29 mouse cellular contexts compared by ENCODE assay signal in genomic region chr13:55475750-55476149, GRCm38 (mm10). TPM values are rescaled to one million over a fixed set of nuclear protein-coding genes. Genes with fewer than 3 reads are reported as not detected.
DNase-seq lines count a peak whose midpoint lies in the region; ATAC-seq and TF ChIP-seq lines count a peak whose summit lies in the region.
"Had no signal": no experiment of that assay in that cellular context is flagged by ENCODE, and none has a peak within 500 bp of the region (broad histone marks: within the 10 kb centered on the region; RNA-seq: fewer than 3 reads in every experiment).

No protein-coding gene starts in this region.

- no peak overlapping the region for H3K4me2 ChIP-seq in forebrain, embryonic 12.5 days
- H3K4me2 ChIP-seq in forebrain, embryonic 16.5 days (ENCODE audit: low read length), result no peak overlapping the region
- H3K4me2 ChIP-seq in hindbrain, embryonic 13.5 days, result no peak overlapping the region
- H3K4me2 ChIP-seq in hindbrain, embryonic 14.5 days (replicated peaks), result no peak overlapping the region
- H3K4me2 ChIP-seq in midbrain, embryonic 15.5 days, result no peak overlapping the region
- no peak overlapping the region for H3K4me2 ChIP-seq in midbrain, postnatal 0 days (ENCODE audit: low read depth, low read length, poor library complexity, severe bottlenecking)
- H3K4me2 ChIP-seq: embryonic facial prominence, embryonic 12.5 days; heart, embryonic 12.5 days; stomach, embryonic 15.5 days had no signal

- no peak for ATAC-seq in forebrain, embryonic 12.5 days (ENCODE audit: low FRiP score)
- no peak for ATAC-seq in forebrain, embryonic 16.5 days
- no peak for ATAC-seq in hindbrain, embryonic 13.5 days (ENCODE audit: low FRiP score)
- no peak for ATAC-seq in hindbrain, embryonic 14.5 days (ENCODE audit: low FRiP score)
- ATAC-seq in midbrain, embryonic 15.5 days (replicated peaks), result no peak
- no peak for ATAC-seq in midbrain, postnatal 0 days (ENCODE audit: low FRiP score)
- ATAC-seq: intestine, postnatal 0 days; Patski had no signal

- no peaks in the 10 kb centered on the region for H3K27me3 ChIP-seq in forebrain, embryonic 12.5 days
- H3K27me3 ChIP-seq in forebrain, embryonic 16.5 days (replicated peaks; ENCODE audit: control insufficient read depth, insufficient read depth, low read length), result no peaks in the 10 kb centered on the region
- H3K27me3 ChIP-seq in hindbrain, embryonic 13.5 days, result no peaks in the 10 kb centered on the region
- H3K27me3 ChIP-seq in hindbrain, embryonic 14.5 days (ENCODE audit: control insufficient read depth, insufficient read depth, low read length), result no peaks in the 10 kb centered on the region
- H3K27me3 ChIP-seq in midbrain, embryonic 15.5 days (replicated peaks), result no peaks in the 10 kb centered on the region
- no peaks in the 10 kb centered on the region for H3K27me3 ChIP-seq in midbrain, postnatal 0 days (ENCODE audit: insufficient read depth, low read length)
- H3K27me3 ChIP-seq: embryonic facial prominence, embryonic 12.5 days; Patski; stomach, embryonic 15.5 days had no signal

- 93% methylated on average over 5 of the region's 5 CpGs for WGBS in forebrain, embryonic 12.5 days
- 89% methylated on average over 5 of the region's 5 CpGs for WGBS in forebrain, embryonic 16.5 days
- WGBS in hindbrain, embryonic 13.5 days, result 84% methylated on average over 5 of the region's 5 CpGs
- WGBS in hindbrain, embryonic 14.5 days, result 85% methylated on average over 5 of the region's 5 CpGs
- WGBS in midbrain, embryonic 15.5 days, result 84% methylated on average over 5 of the region's 5 CpGs
- WGBS in midbrain, postnatal 0 days, result 82% methylated on average over 5 of the region's 5 CpGs

- H3K4me1 ChIP-seq in forebrain, embryonic 12.5 days, result peaks cover 55% of the 10 kb centered on the region
- H3K4me1 ChIP-seq in forebrain, embryonic 16.5 days (replicated peaks; ENCODE audit: control insufficient read depth, insufficient read depth, low read length), result peaks cover 40% of the 10 kb centered on the region
- H3K4me1 ChIP-seq in hindbrain, embryonic 13.5 days (replicated peaks), result peaks cover 67% of the 10 kb centered on the region
- H3K4me1 ChIP-seq in hindbrain, embryonic 14.5 days (replicated peaks; ENCODE audit: control insufficient read depth, insufficient read depth, low read length), result peaks cover 45% of the 10 kb centered on the region
- peaks cover 47% of the 10 kb centered on the region for H3K4me1 ChIP-seq in midbrain, embryonic 15.5 days
- peaks cover 3% of the 10 kb centered on the region; the same call in 1 of the 2 replicates for H3K4me1 ChIP-seq in midbrain, postnatal 0 days (ENCODE audit: insufficient read depth, low read length)

- H3K36me3 ChIP-seq in forebrain, embryonic 12.5 days (replicated peaks), result peaks cover 74% of the 10 kb centered on the region
- H3K36me3 ChIP-seq in forebrain, embryonic 16.5 days (ENCODE audit: control insufficient read depth, insufficient read depth), result peaks cover 51% of the 10 kb centered on the region
- H3K36me3 ChIP-seq in hindbrain, embryonic 13.5 days, result peaks cover 73% of the 10 kb centered on the region
- peaks cover 79% of the 10 kb centered on the region for H3K36me3 ChIP-seq in hindbrain, embryonic 14.5 days (replicated peaks; ENCODE audit: control insufficient read depth, insufficient read depth)
- peaks cover 49% of the 10 kb centered on the region for H3K36me3 ChIP-seq in midbrain, embryonic 15.5 days (replicated peaks)
- peaks cover 44% of the 10 kb centered on the region for H3K36me3 ChIP-seq in midbrain, postnatal 0 days (ENCODE audit: insufficient read depth, low read length)
- H3K36me3 ChIP-seq: G1E had no signal

- no peak overlapping the region for H3K9ac ChIP-seq in forebrain, embryonic 12.5 days
- no peak overlapping the region for H3K9ac ChIP-seq in forebrain, embryonic 16.5 days (replicated peaks; ENCODE audit: low read depth, low read length)
- H3K9ac ChIP-seq in hindbrain, embryonic 13.5 days, result peak overlapping the region; percentile 9; the same call in 1 of the 2 replicates
- no peak overlapping the region for H3K9ac ChIP-seq in hindbrain, embryonic 14.5 days
- H3K9ac ChIP-seq in midbrain, embryonic 15.5 days, result no peak overlapping the region
- no peak overlapping the region for H3K9ac ChIP-seq in midbrain, postnatal 0 days (replicated peaks; ENCODE audit: low read length, poor library complexity, severe bottlenecking)
- H3K9ac ChIP-seq: embryonic facial prominence, embryonic 12.5 days; heart, embryonic 12.5 days; liver, embryonic 14.5 days; stomach, embryonic 15.5 days had no signal

- no peaks in the 10 kb centered on the region for H3K9me3 ChIP-seq in forebrain, embryonic 12.5 days
- no peaks in the 10 kb centered on the region for H3K9me3 ChIP-seq in forebrain, embryonic 16.5 days (ENCODE audit: control insufficient read depth, low read length)
- no peaks in the 10 kb centered on the region for H3K9me3 ChIP-seq in hindbrain, embryonic 13.5 days
- no peaks in the 10 kb centered on the region for H3K9me3 ChIP-seq in hindbrain, embryonic 14.5 days (ENCODE audit: control insufficient read depth, low read length)
- H3K9me3 ChIP-seq in midbrain, embryonic 15.5 days, result no peaks in the 10 kb centered on the region
- H3K9me3 ChIP-seq in midbrain, postnatal 0 days (ENCODE audit: low read length), result no peaks in the 10 kb centered on the region
- H3K9me3 ChIP-seq: embryonic facial prominence, embryonic 12.5 days; stomach, embryonic 15.5 days had no signal

- no peak; the same call in 1 of the 2 replicates for TF ChIP-seq CTCF in midbrain, postnatal 0 days (IDR thresholded peaks at IDR 0.05)

- H3K4me3 ChIP-seq in forebrain, embryonic 12.5 days (replicated peaks), result no peak overlapping the region
- no peak overlapping the region for H3K4me3 ChIP-seq in forebrain, embryonic 16.5 days (replicated peaks; ENCODE audit: low read length)
- no peak overlapping the region for H3K4me3 ChIP-seq in hindbrain, embryonic 13.5 days
- no peak overlapping the region for H3K4me3 ChIP-seq in hindbrain, embryonic 14.5 days (replicated peaks; ENCODE audit: low read length)
- no peak overlapping the region for H3K4me3 ChIP-seq in midbrain, embryonic 15.5 days
- no peak overlapping the region for H3K4me3 ChIP-seq in midbrain, postnatal 0 days (ENCODE audit: low read depth, low read length)
- H3K4me3 ChIP-seq: embryonic facial prominence, embryonic 12.5 days; heart, adult 2 months; heart, embryonic 12.5 days; stomach, embryonic 15.5 days had no signal

- H3K27ac ChIP-seq in forebrain, embryonic 12.5 days, result peak overlapping the region; percentile 82
- no peak overlapping the region for H3K27ac ChIP-seq in forebrain, embryonic 16.5 days (ENCODE audit: low read length)
- H3K27ac ChIP-seq in hindbrain, embryonic 13.5 days, result peak overlapping the region; percentile 73
- H3K27ac ChIP-seq in hindbrain, embryonic 14.5 days, result no peak overlapping the region
- peak overlapping the region; percentile 23 for H3K27ac ChIP-seq in midbrain, embryonic 15.5 days
- no peak overlapping the region for H3K27ac ChIP-seq in midbrain, postnatal 0 days (ENCODE audit: low read depth, low read length)
- H3K27ac ChIP-seq: embryonic facial prominence, embryonic 12.5 days; heart, adult 2 months; liver, embryonic 14.5 days; stomach, embryonic 15.5 days had no signal

- DNase-seq in hindbrain, embryonic 14.5 days (ENCODE audit: low spot score), result no peak
- DNase-seq in midbrain, postnatal 0 days (ENCODE audit: low spot score), result no peak
- no peak for DNase-seq in yolk sac, embryonic 10.5 days (ENCODE audit: low spot score)
- DNase-seq: adrenal gland, postnatal 10 days; cerebellum, adult 8-10 months; cerebellum, postnatal 25 days; heart, adult 2 months; heart, postnatal 4 days; kidney, adult 9 months; liver; lung, adult 2 months; lung, postnatal 10 days; retina, postnatal 1 day; right cerebral cortex, postnatal 25 days had no signal

RNA-seq across cellular contexts. Expression of gene Prr7, which starts 11.7 kb away (rescaled TPM):
- polyA plus RNA-seq in forebrain, embryonic 12.5 days (2016; fragmentation: Nextera tagmentation; extraction: Ambion mirVana), result 1.7 and 2.7 TPM in 2 replicates
- 4.1 and 4.3 TPM in 2 replicates for polyA plus RNA-seq in forebrain, embryonic 16.5 days (2015; fragmentation: Nextera tagmentation; extraction: Ambion mirVana)
- 2.6 and 3.2 TPM in 2 replicates for polyA plus RNA-seq in hindbrain, embryonic 13.5 days (2015; fragmentation: Nextera tagmentation; extraction: Ambion mirVana)
- 6.3 and 8.9 TPM in 2 replicates for polyA plus RNA-seq in hindbrain, embryonic 14.5 days (2014; fragmentation: Nextera tagmentation; extraction: Ambion mirVana)
- polyA plus RNA-seq in midbrain, embryonic 15.5 days (2015; fragmentation: Nextera tagmentation; extraction: Ambion mirVana), result 5.5 and 5.7 TPM in 2 replicates
- total RNA-seq in midbrain, postnatal 0 days (2014; rRNA removed), result 101 and 131 TPM in 2 replicates
- 6.6 and 8.1 TPM in 2 replicates for polyA plus RNA-seq in midbrain, postnatal 0 days (2015; fragmentation: Nextera tagmentation; extraction: Ambion mirVana)

RNA-seq across cellular contexts. Expression of gene Dbn1, which starts 12.2 kb away (rescaled TPM):
- 591 and 654 TPM in 2 replicates for polyA plus RNA-seq in forebrain, embryonic 12.5 days (2016; fragmentation: Nextera tagmentation; extraction: Ambion mirVana)
- 792 and 816 TPM in 2 replicates for polyA plus RNA-seq in forebrain, embryonic 16.5 days (2015; fragmentation: Nextera tagmentation; extraction: Ambion mirVana)
- 615 and 625 TPM in 2 replicates for polyA plus RNA-seq in hindbrain, embryonic 13.5 days (2015; fragmentation: Nextera tagmentation; extraction: Ambion mirVana)
- polyA plus RNA-seq in hindbrain, embryonic 14.5 days (2014; fragmentation: Nextera tagmentation; extraction: Ambion mirVana), result 406 and 416 TPM in 2 replicates
- polyA plus RNA-seq in midbrain, embryonic 15.5 days (2015; fragmentation: Nextera tagmentation; extraction: Ambion mirVana), result 622 and 645 TPM in 2 replicates
- total RNA-seq in midbrain, postnatal 0 days (2014; rRNA removed), result 498 and 510 TPM in 2 replicates
- polyA plus RNA-seq in midbrain, postnatal 0 days (2015; fragmentation: Nextera tagmentation; extraction: Ambion mirVana), result 482 and 484 TPM in 2 replicates

RNA-seq across cellular contexts. Expression of gene Grk6, which starts 30.9 kb away (rescaled TPM):
- 54.2 and 58.1 TPM in 2 replicates for polyA plus RNA-seq in forebrain, embryonic 12.5 days (2016; fragmentation: Nextera tagmentation; extraction: Ambion mirVana)
- 39.4 and 40.1 TPM in 2 replicates for polyA plus RNA-seq in forebrain, embryonic 16.5 days (2015; fragmentation: Nextera tagmentation; extraction: Ambion mirVana)
- polyA plus RNA-seq in hindbrain, embryonic 13.5 days (2015; fragmentation: Nextera tagmentation; extraction: Ambion mirVana), result 27.7 and 31.3 TPM in 2 replicates
- polyA plus RNA-seq in hindbrain, embryonic 14.5 days (2014; fragmentation: Nextera tagmentation; extraction: Ambion mirVana), result 41.9 and 42.7 TPM in 2 replicates
- 40.8 and 41.4 TPM in 2 replicates for polyA plus RNA-seq in midbrain, embryonic 15.5 days (2015; fragmentation: Nextera tagmentation; extraction: Ambion mirVana)
- 70.4 and 71.9 TPM in 2 replicates for total RNA-seq in midbrain, postnatal 0 days (2014; rRNA removed)
- polyA plus RNA-seq in midbrain, postnatal 0 days (2015; fragmentation: Nextera tagmentation; extraction: Ambion mirVana), result 35.5 and 35.8 TPM in 2 replicates

RNA-seq across cellular contexts. Expression of gene Pdlim7, which starts 37.7 kb away (rescaled TPM):
- 139 and 147 TPM in 2 replicates for polyA plus RNA-seq in forebrain, embryonic 12.5 days (2016; fragmentation: Nextera tagmentation; extraction: Ambion mirVana)
- 132 and 147 TPM in 2 replicates for polyA plus RNA-seq in forebrain, embryonic 16.5 days (2015; fragmentation: Nextera tagmentation; extraction: Ambion mirVana)
- polyA plus RNA-seq in hindbrain, embryonic 13.5 days (2015; fragmentation: Nextera tagmentation; extraction: Ambion mirVana), result 141 and 146 TPM in 2 replicates
- polyA plus RNA-seq in hindbrain, embryonic 14.5 days (2014; fragmentation: Nextera tagmentation; extraction: Ambion mirVana), result 139 and 141 TPM in 2 replicates
- polyA plus RNA-seq in midbrain, embryonic 15.5 days (2015; fragmentation: Nextera tagmentation; extraction: Ambion mirVana), result 167 and 171 TPM in 2 replicates
- total RNA-seq in midbrain, postnatal 0 days (2014; rRNA removed), result 32.3 and 41.3 TPM in 2 replicates
- polyA plus RNA-seq in midbrain, postnatal 0 days (2015; fragmentation: Nextera tagmentation; extraction: Ambion mirVana), result 153 and 171 TPM in 2 replicates

RNA-seq across cellular contexts. Expression of gene F12, which starts 49.2 kb away (rescaled TPM):
- not detected in 2 replicates for polyA plus RNA-seq in forebrain, embryonic 12.5 days (2016; fragmentation: Nextera tagmentation; extraction: Ambion mirVana)
- not detected in 2 replicates for polyA plus RNA-seq in forebrain, embryonic 16.5 days (2015; fragmentation: Nextera tagmentation; extraction: Ambion mirVana)
- not detected in 2 replicates for polyA plus RNA-seq in hindbrain, embryonic 13.5 days (2015; fragmentation: Nextera tagmentation; extraction: Ambion mirVana)
- 0.09 and 0.34 TPM in 2 replicates for polyA plus RNA-seq in hindbrain, embryonic 14.5 days (2014; fragmentation: Nextera tagmentation; extraction: Ambion mirVana)
- polyA plus RNA-seq in midbrain, embryonic 15.5 days (2015; fragmentation: Nextera tagmentation; extraction: Ambion mirVana), result 0.09 and 0.14 TPM in 2 replicates
- total RNA-seq in midbrain, postnatal 0 days (2014; rRNA removed), result not detected in 2 replicates
- polyA plus RNA-seq in midbrain, postnatal 0 days (2015; fragmentation: Nextera tagmentation; extraction: Ambion mirVana), result 0.43 and 0.49 TPM in 2 replicates
- total RNA-seq: gastrocnemius, adult 8-10 months; heart, adult 2 months; heart, postnatal 4 days had no signal
- polyA plus RNA-seq: G1E; heart, adult 2 months; heart, postnatal 0 days; limb, embryonic 11.5 days; neural tube, embryonic 14.5 days; Patski had no signal

Comparison
In these comparisons a context has a peak if more than half of its experiments do, and no peak if none do; other contexts are left out.
1. H3K27ac ChIP-seq: peak in forebrain, embryonic 12.5 days (single experiment), hindbrain, embryonic 13.5 days (single experiment) and midbrain, embryonic 15.5 days (single experiment); none in forebrain, embryonic 16.5 days (single experiment), hindbrain, embryonic 14.5 days (single experiment) and midbrain, postnatal 0 days (single experiment).